15 mouse cellular contexts compared by ENCODE assay signal in the genomic region with DNA sequence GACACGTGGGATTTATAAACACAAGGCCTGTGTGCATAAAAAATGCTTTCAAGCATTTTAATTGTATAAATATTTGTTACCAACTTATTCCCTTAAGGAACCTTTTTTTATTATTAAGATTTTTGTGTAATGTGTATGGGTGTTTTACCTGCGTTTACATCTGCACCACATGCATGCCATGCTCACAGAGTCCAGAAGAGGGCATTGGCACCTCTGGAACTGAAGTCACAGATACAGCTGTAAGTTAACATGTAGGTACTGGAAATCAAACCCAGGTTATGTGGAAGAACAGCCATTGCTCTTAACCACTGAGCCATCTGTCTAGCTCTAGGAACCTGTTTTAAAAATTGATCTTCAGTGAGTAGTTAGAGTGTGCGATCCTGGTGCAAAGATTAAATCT.
DNase-seq lines count a peak whose midpoint lies in the region; ATAC-seq and TF ChIP-seq lines count a peak whose summit lies in the region.
"Had no signal": no experiment of that assay in that cellular context is flagged by ENCODE, and none has a peak within 500 bp of the region (broad histone marks: within the 10 kb centered on the region; RNA-seq: fewer than 3 reads in every experiment).

No protein-coding gene starts in this region.

- intact Hi-C loops in heart, adult 2 months (cut with DNase I), result no loop called here

- TF ChIP-seq POLR2A in heart, adult 2 months (IDR thresholded peaks at IDR 0.05; ENCODE audit: insufficient read depth, low read depth, low read length), result no peak
- TF ChIP-seq POLR2A in brain, embryonic 14.5 days (IDR thresholded peaks at IDR 0.05; ENCODE audit: borderline replicate concordance, extremely low read depth, insufficient read depth, insufficient read length, poor library complexity, severe bottlenecking), result no peak

- WGBS in heart, adult 2 months, result 96% methylated on average over 3 of the region's 3 CpGs
- 90% methylated on average over 3 of the region's 3 CpGs for WGBS in lung, postnatal 0 days

- no peaks in the 10 kb centered on the region for H3K27me3 ChIP-seq in heart, adult 2 months (ENCODE audit: control insufficient read depth, insufficient read depth, low read length)
- H3K27me3 ChIP-seq in lung, postnatal 0 days (replicated peaks; ENCODE audit: insufficient read depth, low read length), result no peaks in the 10 kb centered on the region
- H3K27me3 ChIP-seq: lung, embryonic 15.5 days; midbrain, embryonic 15.5 days; stomach, embryonic 15.5 days had no signal

- H3K9ac ChIP-seq in heart, adult 2 months (ENCODE audit: low read depth, low read length), result no peak overlapping the region
- no peak overlapping the region for H3K9ac ChIP-seq in lung, postnatal 0 days (replicated peaks; ENCODE audit: low read depth)
- H3K9ac ChIP-seq: lung, embryonic 15.5 days; midbrain, embryonic 15.5 days; stomach, embryonic 15.5 days had no signal

- DNase-seq in heart, adult 2 months, result no peak
- no peak for DNase-seq in heart, adult 8-10 months (ENCODE audit: low spot score)
- no peak for DNase-seq in lung, postnatal 0 days (ENCODE audit: low spot score)
- no peak for DNase-seq in lung, postnatal 25 days (ENCODE audit: low spot score)
- DNase-seq in brain, embryonic 14.5 days (ENCODE audit: low read depth), result no peak
- peak; percentile 56 for DNase-seq in thymus, postnatal 4 days
- no peak for DNase-seq in embryo, embryonic 9.5 days (ENCODE audit: extremely low spot score)
- DNase-seq in adrenal gland, adult 8-10 months, result no peak
- DNase-seq: cerebellum, postnatal 25 days; heart, postnatal 14 days had no signal

- ATAC-seq in lung, postnatal 0 days, result no peak
- ATAC-seq: activated CD4-positive, CD25-positive, alpha-beta regulatory T cell, adult 4 months; inflammation-experienced regulatory T-cells, adult 6 months; midbrain, embryonic 15.5 days had no signal

- no peak overlapping the region for H3K4me2 ChIP-seq in lung, postnatal 0 days (replicated peaks; ENCODE audit: low read depth, low read length)
- H3K4me2 ChIP-seq: lung, embryonic 15.5 days; midbrain, embryonic 15.5 days; stomach, embryonic 15.5 days had no signal

- peaks cover 3% of the 10 kb centered on the region for H3K4me1 ChIP-seq in heart, adult 2 months (ENCODE audit: control insufficient read depth, insufficient read depth, low read length)
- no peaks in the 10 kb centered on the region for H3K4me1 ChIP-seq in lung, postnatal 0 days (ENCODE audit: insufficient read depth, low read depth, low read length)
- H3K4me1 ChIP-seq: lung, embryonic 15.5 days; midbrain, embryonic 15.5 days; stomach, embryonic 15.5 days had no signal

- H3K27ac ChIP-seq in heart, adult 2 months, result no peak overlapping the region
- H3K27ac ChIP-seq in lung, postnatal 0 days (ENCODE audit: low read length), result no peak overlapping the region
- H3K27ac ChIP-seq: lung, embryonic 15.5 days; midbrain, embryonic 15.5 days; stomach, embryonic 15.5 days had no signal

- no peaks in the 10 kb centered on the region; the same call in 1 of the 2 replicates for H3K79me2 ChIP-seq in heart, adult 2 months (replicated peaks; ENCODE audit: control insufficient read depth, insufficient read depth, low read length)

- H3K4me3 ChIP-seq in heart, adult 2 months, result no peak overlapping the region
- H3K4me3 ChIP-seq in lung, postnatal 0 days (ENCODE audit: low read depth, low read length), result no peak overlapping the region
- H3K4me3 ChIP-seq: lung, embryonic 15.5 days; midbrain, embryonic 15.5 days; stomach, embryonic 15.5 days had no signal

- peaks cover 15% of the 10 kb centered on the region for H3K36me3 ChIP-seq in heart, adult 2 months (ENCODE audit: control insufficient read depth, insufficient read depth, low read length)
- H3K36me3 ChIP-seq in lung, postnatal 0 days (ENCODE audit: insufficient read depth, low read length), result peaks cover 29% of the 10 kb centered on the region
- H3K36me3 ChIP-seq: midbrain, embryonic 15.5 days had no signal

- TF ChIP-seq CTCF in heart, adult 2 months (IDR thresholded peaks at IDR 0.05), result peak; percentile 61
- peak; percentile 42 for TF ChIP-seq CTCF in lung, postnatal 0 days (IDR thresholded peaks at IDR 0.05)
- peak; percentile 12; the same call in 1 of the 2 replicates for TF ChIP-seq CTCF in brain, embryonic 14.5 days (IDR thresholded peaks at IDR 0.05; ENCODE audit: borderline replicate concordance, extremely low read depth, insufficient read depth, insufficient read length)

- no peaks in the 10 kb centered on the region for H3K9me3 ChIP-seq in lung, postnatal 0 days (ENCODE audit: low read length)
- H3K9me3 ChIP-seq: lung, embryonic 15.5 days; midbrain, embryonic 15.5 days; stomach, embryonic 15.5 days had no signal

- no peak for TF ChIP-seq EP300 in heart, adult 2 months (IDR thresholded peaks at IDR 0.05; ENCODE audit: insufficient read depth, low read depth, low read length)
- TF ChIP-seq EP300 in lung, postnatal 0 days (IDR thresholded peaks at IDR 0.05), result no peak
